Mouse (Mus musculus): Measurements from ENCODE around the gene Dpf3. TPM values are rescaled to one million over a fixed set of nuclear protein-coding genes. Genes with fewer than 3 reads are reported as not detected.

The Dpf3 gene
- polyA plus RNA-seq, 1 experiment: 1.6 TPM

- TF ChIP-seq CTCF (IDR thresholded peaks at IDR 0.05; ENCODE audit: extremely low read depth, insufficient read depth, insufficient read length, insufficient replicate concordance) (no peak), POLR2A (IDR thresholded peaks at IDR 0.05; ENCODE audit: low read depth, low read length) (no peak)
- H3K4me3 ChIP-seq (ENCODE audit: extremely low read depth, insufficient read depth, insufficient read length): no peak overlapping the region
- no peak for DNase-seq (ENCODE audit: low read depth in 1 of 2, low spot score in 2 of 2)
- WGBS: 76% methylated on average over 3 of the region's 3 CpGs
- H3K27me3 ChIP-seq (ENCODE audit: control insufficient read depth, insufficient read depth, low read length): no peaks in the 10 kb centered on the region
- H3K27ac ChIP-seq (ENCODE audit: insufficient read depth, low read length): no peak overlapping the region
- no peaks in the 10 kb centered on the region for H3K36me3 ChIP-seq (ENCODE audit: control insufficient read depth, insufficient read depth, low read length)
- peaks cover 4% of the 10 kb centered on the region for H3K4me1 ChIP-seq (ENCODE audit: control insufficient read depth, insufficient read depth, insufficient read length)
Observed at GRCm38 (mm10) chr12:83492808-83493207, 5.3 kb upstream of the Dpf3 start.

DNA sequence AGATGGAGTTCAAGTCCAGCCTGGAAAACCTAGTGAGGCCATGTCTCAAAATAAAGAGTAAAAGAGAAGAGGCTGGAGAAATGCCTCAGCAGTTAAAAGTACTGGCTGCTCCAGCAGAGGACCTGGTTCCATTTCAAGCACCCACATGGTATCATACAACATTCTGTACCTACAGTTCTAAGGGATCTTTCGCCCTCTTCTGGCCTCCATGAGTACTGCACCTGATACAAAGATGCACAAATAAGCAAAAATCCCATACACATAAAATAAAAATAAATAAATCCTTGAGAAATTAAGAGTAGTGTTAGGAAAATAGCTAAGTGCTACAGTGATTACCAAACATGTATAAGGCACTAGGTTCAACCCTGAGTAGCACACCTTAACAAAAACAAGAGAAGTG, 4.1 kb upstream of the Dpf3 start:
- DNase-seq (ENCODE audit: low read depth in 1 of 2, low spot score in 2 of 2): no peak

GRCm38 (mm10) chr12:83489748-83490147, 2.2 kb upstream of the Dpf3 start:
- Histone ChIP-seq H3K27me3 (ENCODE audit: control insufficient read depth, insufficient read depth, low read length) (peaks cover 19% of the 10 kb centered on the region), H3K36me3 (ENCODE audit: control insufficient read depth, insufficient read depth, low read length) (no peaks in the 10 kb centered on the region), H3K27ac (ENCODE audit: insufficient read depth, low read length) (no peak overlapping the region), H3K4me1 (ENCODE audit: control insufficient read depth, insufficient read depth, insufficient read length) (peaks cover 8% of the 10 kb centered on the region), H3K4me3 (ENCODE audit: extremely low read depth, insufficient read depth, insufficient read length) (no peak overlapping the region)
- no peak for TF ChIP-seq CTCF (IDR thresholded peaks at IDR 0.05; ENCODE audit: extremely low read depth, insufficient read depth, insufficient read length, insufficient replicate concordance)
- no peak for TF ChIP-seq POLR2A (IDR thresholded peaks at IDR 0.05; ENCODE audit: low read depth, low read length)
- no peak for DNase-seq (ENCODE audit: low read depth in 1 of 2, low spot score in 2 of 2)
- WGBS: 38% methylated on average over 2 of the region's 2 CpGs

More for the DNA sequence above, 4.1 kb upstream of the Dpf3 start:
- 50% methylated on average over 1 of the region's 1 CpGs for WGBS
- Histone ChIP-seq H3K36me3 (ENCODE audit: control insufficient read depth, insufficient read depth, low read length) (no peaks in the 10 kb centered on the region), H3K27ac (ENCODE audit: insufficient read depth, low read length) (no peak overlapping the region), H3K4me1 (ENCODE audit: control insufficient read depth, insufficient read depth, insufficient read length) (peaks cover 4% of the 10 kb centered on the region), H3K27me3 (ENCODE audit: control insufficient read depth, insufficient read depth, low read length) (peaks cover 7% of the 10 kb centered on the region), H3K4me3 (ENCODE audit: extremely low read depth, insufficient read depth, insufficient read length) (no peak overlapping the region)
- TF ChIP-seq CTCF (IDR thresholded peaks at IDR 0.05; ENCODE audit: extremely low read depth, insufficient read depth, insufficient read length, insufficient replicate concordance) (no peak), POLR2A (IDR thresholded peaks at IDR 0.05; ENCODE audit: low read depth, low read length) (no peak)

DNA sequence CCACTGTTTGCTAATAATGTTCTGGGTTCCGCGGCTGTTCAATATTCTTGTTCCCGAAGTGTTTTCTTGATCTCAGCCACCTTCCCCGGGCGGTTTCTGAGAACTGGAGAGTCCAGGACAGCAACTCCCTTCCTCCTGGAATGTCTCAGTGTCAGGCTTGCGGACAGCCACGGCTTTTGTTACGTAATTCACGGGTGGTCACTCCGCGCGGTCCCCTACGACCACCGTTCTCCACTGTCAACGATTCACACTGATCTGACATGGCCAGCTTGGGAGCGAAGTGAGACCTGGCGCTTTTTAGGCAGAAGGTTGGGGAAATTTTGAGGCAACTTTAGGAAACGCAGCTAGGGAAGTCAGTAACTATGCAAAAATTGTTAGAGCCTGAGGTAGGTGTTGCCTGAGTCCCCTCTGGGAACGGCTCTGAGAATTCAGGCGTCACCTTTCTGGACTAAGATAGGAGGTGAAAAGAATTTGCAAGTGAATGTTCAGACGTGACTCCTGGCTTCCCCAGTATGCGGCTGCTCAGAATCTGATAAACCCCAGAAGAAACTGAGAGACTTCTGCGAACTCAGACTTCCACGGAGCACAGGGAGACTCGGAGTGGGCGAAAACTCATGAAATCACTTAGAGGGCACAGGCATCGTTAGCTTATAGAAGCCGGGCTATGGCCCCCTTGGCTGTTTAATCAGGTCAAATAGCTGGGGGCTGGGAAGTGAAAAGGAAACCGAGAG, 860 bp upstream of the Dpf3 start:
- no peaks in the 10 kb centered on the region for H3K36me3 ChIP-seq (ENCODE audit: control insufficient read depth, insufficient read depth, low read length)
- peak overlapping the region; percentile 66 for H3K4me3 ChIP-seq (ENCODE audit: extremely low read depth, insufficient read depth, insufficient read length)
- 2% methylated on average over 29 of the region's 29 CpGs for WGBS
- TF ChIP-seq POLR2A (IDR thresholded peaks at IDR 0.05; ENCODE audit: low read depth, low read length): no peak
- TF ChIP-seq CTCF (IDR thresholded peaks at IDR 0.05; ENCODE audit: extremely low read depth, insufficient read depth, insufficient read length, insufficient replicate concordance): no peak
- peaks cover 23% of the 10 kb centered on the region for H3K27me3 ChIP-seq (ENCODE audit: control insufficient read depth, insufficient read depth, low read length)
- H3K4me1 ChIP-seq (ENCODE audit: control insufficient read depth, insufficient read depth, insufficient read length): peaks cover 8% of the 10 kb centered on the region
- H3K27ac ChIP-seq (ENCODE audit: insufficient read depth, low read length): no peak overlapping the region
- DNase-seq (ENCODE audit: low read depth in 1 of 2, low spot score in 2 of 2): no peak

- peak overlapping the region; percentile 66 for H3K4me3 ChIP-seq (ENCODE audit: extremely low read depth, insufficient read depth, insufficient read length)
- H3K4me1 ChIP-seq (ENCODE audit: control insufficient read depth, insufficient read depth, insufficient read length): peaks cover 8% of the 10 kb centered on the region
- under 1% methylated on average over 73 of the region's 73 CpGs for WGBS
- H3K36me3 ChIP-seq (ENCODE audit: control insufficient read depth, insufficient read depth, low read length): no peaks in the 10 kb centered on the region
- TF ChIP-seq POLR2A (IDR thresholded peaks at IDR 0.05; ENCODE audit: low read depth, low read length): no peak
- no peak for TF ChIP-seq CTCF (IDR thresholded peaks at IDR 0.05; ENCODE audit: extremely low read depth, insufficient read depth, insufficient read length, insufficient replicate concordance)
- peak overlapping the region; percentile 30; the same call in 1 of the 2 replicates for H3K27ac ChIP-seq (ENCODE audit: insufficient read depth, low read length)
- peaks cover 26% of the 10 kb centered on the region for H3K27me3 ChIP-seq (ENCODE audit: control insufficient read depth, insufficient read depth, low read length)
- DNase-seq (ENCODE audit: low read depth in 1 of 2, low spot score in 2 of 2): no peak
Observed at GRCm38 (mm10) chr12:83486671-83487461, 650 bp downstream of the Dpf3 start.

DNA sequence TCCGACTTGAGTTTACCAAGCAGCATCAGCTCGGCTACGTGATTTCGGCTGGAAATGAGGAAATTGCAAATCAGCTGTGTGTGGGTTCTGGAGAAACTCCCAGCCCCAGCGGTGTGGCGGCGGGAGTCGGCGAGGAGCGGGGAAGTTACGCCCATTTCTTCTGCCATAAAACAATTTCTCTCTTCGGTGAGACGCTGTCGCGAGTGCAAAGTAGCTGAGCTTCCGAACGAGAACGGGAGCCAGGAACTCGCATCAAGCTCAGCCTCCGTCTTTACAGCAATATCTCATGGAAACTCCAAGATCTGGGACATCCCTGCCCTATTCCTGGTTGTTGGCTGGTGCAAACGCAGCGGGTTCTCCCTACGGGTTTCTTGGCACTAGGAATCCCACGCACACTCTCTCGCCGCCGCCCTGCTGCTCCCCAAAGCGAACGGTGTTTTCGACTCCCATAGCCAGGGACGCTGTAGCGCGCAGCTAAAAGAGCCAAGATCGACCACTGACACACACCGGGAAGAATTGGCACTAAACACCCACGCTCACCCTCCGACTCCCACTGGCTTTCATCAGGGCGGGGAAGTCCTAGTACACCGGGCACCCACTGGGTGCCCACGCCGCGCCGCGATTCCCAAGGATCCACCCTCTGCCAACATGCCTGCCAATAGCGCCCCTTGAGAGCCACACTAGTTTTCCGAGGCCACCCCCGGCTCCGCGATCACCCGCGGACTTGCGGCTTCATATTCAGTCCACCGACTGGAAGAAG, 1.4 kb downstream of the Dpf3 start:
- peaks cover 26% of the 10 kb centered on the region for H3K27me3 ChIP-seq (ENCODE audit: control insufficient read depth, insufficient read depth, low read length)
- 2% methylated on average over 53 of the region's 53 CpGs for WGBS

More for the DNA sequence above, 1.4 kb downstream of the Dpf3 start:
- DNase-seq (ENCODE audit: low read depth in 1 of 2, low spot score in 2 of 2): no peak
- Histone ChIP-seq H3K4me3 (ENCODE audit: extremely low read depth, insufficient read depth, insufficient read length) (peak overlapping the region; percentile 66), H3K36me3 (ENCODE audit: control insufficient read depth, insufficient read depth, low read length) (no peaks in the 10 kb centered on the region), H3K27ac (ENCODE audit: insufficient read depth, low read length) (no peak overlapping the region), H3K4me1 (ENCODE audit: control insufficient read depth, insufficient read depth, insufficient read length) (peaks cover 8% of the 10 kb centered on the region)
- TF ChIP-seq CTCF (IDR thresholded peaks at IDR 0.05; ENCODE audit: extremely low read depth, insufficient read depth, insufficient read length, insufficient replicate concordance) (no peak), POLR2A (IDR thresholded peaks at IDR 0.05; ENCODE audit: low read depth, low read length) (no peak)
